Mouse (Mus musculus): Measurements from ENCODE around the gene Sppl2b. TPM values are rescaled to one million over a fixed set of nuclear protein-coding genes. Genes with fewer than 3 reads are reported as not detected.

Sppl2b gene
- polyA plus RNA-seq, 1 experiment = 109 TPM

DNA sequence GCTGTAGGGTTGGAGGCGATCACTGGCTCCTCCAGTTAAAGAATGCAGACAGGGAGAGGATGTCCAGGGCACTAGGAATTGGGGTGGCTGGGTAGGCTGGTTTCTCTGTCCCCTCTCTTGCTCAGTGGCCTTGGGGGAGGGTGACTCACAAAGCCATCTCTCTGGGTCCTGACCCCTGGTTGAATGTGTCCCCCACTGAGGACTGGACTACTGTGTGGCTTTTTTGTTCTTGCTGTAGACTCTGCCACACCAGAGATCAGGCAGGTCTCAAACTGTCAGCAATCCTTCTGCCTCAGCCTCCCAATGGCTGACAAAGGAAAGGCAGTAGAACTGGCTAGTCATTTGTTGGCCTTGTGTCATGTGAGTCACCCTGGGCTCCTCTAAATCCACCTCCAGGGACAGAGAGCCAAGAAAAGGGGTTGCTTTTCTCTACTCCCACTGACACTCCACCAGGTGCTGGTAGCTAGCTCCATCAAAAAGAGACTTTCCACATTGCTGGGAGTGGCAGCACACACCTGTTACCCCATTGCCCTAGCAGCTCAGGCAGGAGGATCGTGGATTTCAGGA lies 16.6 kb upstream of the Sppl2b start:
- WGBS = 66% methylated on average over 2 of the region's 2 CpGs
- no peak overlapping the region for H3K4me3 ChIP-seq (replicated peaks; ENCODE audit: control insufficient read depth, low read depth, low read length)
- no peak for TF ChIP-seq CTCF (IDR thresholded peaks at IDR 0.05; ENCODE audit: control insufficient read depth, insufficient read depth, low read length)
- TF ChIP-seq POLR2A (IDR thresholded peaks at IDR 0.05; ENCODE audit: borderline replicate concordance, control insufficient read depth, low read depth, low read length) = no peak
- H3K4me1 ChIP-seq (ENCODE audit: control insufficient read depth, insufficient read depth, low read length) = no peaks in the 10 kb centered on the region
- no peak overlapping the region for H3K27ac ChIP-seq (ENCODE audit: control insufficient read depth, insufficient read depth, low read depth, low read length, poor library complexity)

- WGBS = 63% methylated on average over 6 of the region's 6 CpGs
- no peak overlapping the region for H3K27ac ChIP-seq (ENCODE audit: control insufficient read depth, insufficient read depth, low read depth, low read length, poor library complexity)
- H3K4me1 ChIP-seq (ENCODE audit: control insufficient read depth, insufficient read depth, low read length) = no peaks in the 10 kb centered on the region
- TF ChIP-seq CTCF (IDR thresholded peaks at IDR 0.05; ENCODE audit: control insufficient read depth, insufficient read depth, low read length) = no peak
- no peak for TF ChIP-seq POLR2A (IDR thresholded peaks at IDR 0.05; ENCODE audit: borderline replicate concordance, control insufficient read depth, low read depth, low read length)
- no peak overlapping the region for H3K4me3 ChIP-seq (replicated peaks; ENCODE audit: control insufficient read depth, low read depth, low read length)
These were observed 15.2 kb upstream of the Sppl2b start for GRCm38 (mm10) chr10:80839848-80840247.

GRCm38 (mm10) chr10:80841685-80842084 lies 13.4 kb upstream of the Sppl2b start:
- TF ChIP-seq POLR2A (IDR thresholded peaks at IDR 0.05; ENCODE audit: borderline replicate concordance, control insufficient read depth, low read depth, low read length) (no peak), CTCF (IDR thresholded peaks at IDR 0.05; ENCODE audit: control insufficient read depth, insufficient read depth, low read length) (no peak)
- WGBS = 81% methylated on average over 2 of the region's 2 CpGs
- H3K4me3 ChIP-seq (replicated peaks; ENCODE audit: control insufficient read depth, low read depth, low read length) = no peak overlapping the region
- H3K4me1 ChIP-seq (ENCODE audit: control insufficient read depth, insufficient read depth, low read length) = no peaks in the 10 kb centered on the region
- no peak overlapping the region for H3K27ac ChIP-seq (ENCODE audit: control insufficient read depth, insufficient read depth, low read depth, low read length, poor library complexity)

GRCm38 (mm10) chr10:80842334-80842733 lies 12.7 kb upstream of the Sppl2b start:
- TF ChIP-seq CTCF (IDR thresholded peaks at IDR 0.05; ENCODE audit: control insufficient read depth, insufficient read depth, low read length) = no peak
- no peak for TF ChIP-seq POLR2A (IDR thresholded peaks at IDR 0.05; ENCODE audit: borderline replicate concordance, control insufficient read depth, low read depth, low read length)
- no peak overlapping the region for H3K27ac ChIP-seq (ENCODE audit: control insufficient read depth, insufficient read depth, low read depth, low read length, poor library complexity)
- H3K4me3 ChIP-seq (replicated peaks; ENCODE audit: control insufficient read depth, low read depth, low read length) = no peak overlapping the region
- no peaks in the 10 kb centered on the region for H3K4me1 ChIP-seq (ENCODE audit: control insufficient read depth, insufficient read depth, low read length)
- WGBS = 83% methylated on average over 15 of the region's 15 CpGs

DNA sequence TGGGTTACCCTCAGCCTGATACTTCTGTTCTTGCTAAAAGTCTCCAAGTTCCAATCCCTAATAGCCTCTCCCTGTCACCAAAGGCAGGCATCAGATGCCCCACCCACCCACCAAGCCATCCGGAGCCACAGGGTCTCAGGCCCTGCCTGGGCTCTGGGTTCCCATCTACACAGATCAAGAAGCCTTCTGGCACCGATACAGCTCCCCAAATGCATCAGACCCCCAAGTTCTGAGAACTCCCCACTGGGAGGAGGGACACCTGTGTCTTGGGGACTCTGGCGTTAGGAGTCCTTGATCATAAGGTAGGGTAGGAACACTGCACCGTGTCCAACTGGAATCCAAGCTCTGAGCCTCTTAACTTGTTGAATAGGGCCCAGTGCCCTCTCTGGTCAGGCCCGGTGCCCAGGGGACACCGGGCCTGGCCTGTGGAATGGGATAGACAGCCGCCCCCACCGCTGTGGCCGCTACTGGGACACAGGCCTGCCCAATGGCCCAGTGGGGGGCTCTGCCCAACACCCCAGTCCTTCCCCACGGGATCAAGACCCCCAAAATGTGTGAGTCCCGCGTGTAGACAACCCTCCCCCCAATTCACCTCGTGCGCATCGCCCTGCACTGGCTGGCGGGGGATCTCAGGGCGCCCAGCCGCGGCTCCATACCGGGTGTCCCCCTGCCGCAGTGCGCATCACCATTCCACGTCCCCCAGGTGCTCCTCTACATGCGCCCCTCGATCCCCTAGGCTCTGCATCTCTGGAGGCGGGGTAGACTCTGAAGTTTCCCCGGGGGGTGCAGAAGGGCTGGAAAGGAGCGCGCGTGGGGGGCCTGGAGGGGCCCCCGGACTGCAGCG lies 11.8 kb upstream of the Sppl2b start:
- TF ChIP-seq POLR2A (IDR thresholded peaks at IDR 0.05; ENCODE audit: borderline replicate concordance, control insufficient read depth, low read depth, low read length) (no peak), CTCF (IDR thresholded peaks at IDR 0.05; ENCODE audit: control insufficient read depth, insufficient read depth, low read length) (no peak)
- no peaks in the 10 kb centered on the region for H3K4me1 ChIP-seq (ENCODE audit: control insufficient read depth, insufficient read depth, low read length)

DNA sequence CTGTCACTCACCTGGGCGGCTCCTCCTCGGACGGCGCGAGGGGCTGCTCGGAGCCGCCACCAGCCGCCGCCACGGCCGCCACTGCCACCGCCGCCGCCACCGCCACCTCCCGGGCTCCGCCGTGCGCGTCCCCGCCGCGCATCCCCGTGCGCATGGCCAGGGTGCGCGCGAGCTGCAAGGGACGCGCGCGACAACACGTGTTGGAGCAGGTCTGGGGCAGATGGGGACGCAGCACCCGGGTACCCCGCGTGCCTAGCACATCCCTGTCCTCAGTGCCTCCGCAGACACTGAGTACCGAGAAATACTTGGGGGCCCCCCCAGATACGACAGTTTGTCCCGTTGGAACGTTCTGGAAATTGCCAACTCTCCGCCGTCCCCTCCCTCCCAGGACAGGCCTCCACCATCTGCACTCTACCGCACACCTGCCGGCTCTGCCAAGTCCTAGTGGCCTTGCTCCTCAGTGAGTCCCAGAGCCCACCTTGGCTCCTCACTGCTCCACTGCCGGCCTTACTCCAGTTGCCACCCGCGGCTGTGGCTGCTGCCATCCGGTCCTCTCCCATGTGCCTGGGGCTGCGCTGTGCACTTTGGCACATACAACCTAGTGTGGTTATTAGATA lies 11.0 kb upstream of the Sppl2b start, which contains the start of gene Lingo3:
TSS of gene Lingo3 (minus strand) at position 109 of the 617 bp plus-strand sequence.
- TF ChIP-seq CTCF (IDR thresholded peaks at IDR 0.05; ENCODE audit: control insufficient read depth, insufficient read depth, low read length) (no peak), POLR2A (IDR thresholded peaks at IDR 0.05; ENCODE audit: borderline replicate concordance, control insufficient read depth, low read depth, low read length) (no peak)
- H3K27ac ChIP-seq (ENCODE audit: control insufficient read depth, insufficient read depth, low read depth, low read length, poor library complexity) = no peak within 1 kb of the TSS; the same call in 1 of the 2 replicates
- H3K4me1 ChIP-seq (ENCODE audit: control insufficient read depth, insufficient read depth, low read length) = no peaks in the 10 kb centered on the region
- no peak within 1 kb of the TSS for H3K4me3 ChIP-seq (replicated peaks; ENCODE audit: control insufficient read depth, low read depth, low read length)
- WGBS = 5% methylated on average over 51 of the region's 51 CpGs

More for the DNA sequence above, 11.8 kb upstream of the Sppl2b start:
- 13% methylated on average over 32 of the region's 32 CpGs for WGBS
- H3K4me3 ChIP-seq (replicated peaks; ENCODE audit: control insufficient read depth, low read depth, low read length) = no peak overlapping the region
- no peak overlapping the region for H3K27ac ChIP-seq (ENCODE audit: control insufficient read depth, insufficient read depth, low read depth, low read length, poor library complexity)

GRCm38 (mm10) chr10:80845055-80845693 lies 9.9 kb upstream of the Sppl2b start:
- Histone ChIP-seq H3K4me1 (ENCODE audit: control insufficient read depth, insufficient read depth, low read length) (no peaks in the 10 kb centered on the region), H3K4me3 (replicated peaks; ENCODE audit: control insufficient read depth, low read depth, low read length) (no peak overlapping the region), H3K27ac (ENCODE audit: control insufficient read depth, insufficient read depth, low read depth, low read length, poor library complexity) (no peak overlapping the region)
- whole genome bisulfite sequencing = 72% methylated on average over 8 of the region's 8 CpGs
- no peak for TF ChIP-seq CTCF (IDR thresholded peaks at IDR 0.05; ENCODE audit: control insufficient read depth, insufficient read depth, low read length)
- TF ChIP-seq POLR2A (IDR thresholded peaks at IDR 0.05; ENCODE audit: borderline replicate concordance, control insufficient read depth, low read depth, low read length) = no peak

- H3K4me1 ChIP-seq (ENCODE audit: control insufficient read depth, insufficient read depth, low read length) = no peaks in the 10 kb centered on the region
These were observed 9.3 kb upstream of the Sppl2b start for GRCm38 (mm10) chr10:80845732-80846131.

More at GRCm38 (mm10) chr10:80845732-80846131, 9.3 kb upstream of the Sppl2b start:
- Histone ChIP-seq H3K27ac (ENCODE audit: control insufficient read depth, insufficient read depth, low read depth, low read length, poor library complexity) (no peak overlapping the region), H3K4me3 (replicated peaks; ENCODE audit: control insufficient read depth, low read depth, low read length) (no peak overlapping the region)
- no peak for TF ChIP-seq CTCF (IDR thresholded peaks at IDR 0.05; ENCODE audit: control insufficient read depth, insufficient read depth, low read length)
- TF ChIP-seq POLR2A (IDR thresholded peaks at IDR 0.05; ENCODE audit: borderline replicate concordance, control insufficient read depth, low read depth, low read length) = no peak
- 80% methylated on average over 12 of the region's 12 CpGs for WGBS

Data from bone marrow, adult 2 months (tissue).